Mouse (Mus musculus): ENCODE data around the gene Fgfr2. TPM values are rescaled to one million over a fixed set of nuclear protein-coding genes. Genes with fewer than 3 reads are reported as not detected.

Fgfr2 gene
- polyA plus RNA-seq, 1 experiment: 14.8 TPM

DNA sequence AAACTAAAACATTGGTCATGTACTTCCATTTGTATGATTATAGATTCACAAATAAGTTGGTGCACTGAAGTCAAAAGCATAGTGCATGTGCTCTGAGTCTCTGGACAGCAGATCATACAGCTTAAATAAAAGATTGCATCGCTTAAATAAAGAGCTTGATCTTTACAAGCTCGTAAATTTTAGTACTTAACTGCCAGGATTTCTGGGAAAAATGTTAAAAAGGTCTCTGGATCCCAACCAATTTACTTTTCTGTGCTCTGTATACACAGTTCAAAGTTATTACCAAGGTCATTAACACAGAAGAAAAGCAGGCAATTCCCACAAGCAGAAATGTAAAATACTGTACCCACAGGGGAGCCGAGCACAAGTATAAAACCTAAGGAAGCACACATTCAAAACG lies 292.2 kb downstream of the Fgfr2 start:
- 58% methylated on average over 4 of the region's 4 CpGs for WGBS
- H3K27ac ChIP-seq (ENCODE audit: insufficient read depth, low read depth, low read length): no peak overlapping the region
- no peak overlapping the region for H3K4me3 ChIP-seq (ENCODE audit: insufficient read depth, low read depth, low read length)
- TF ChIP-seq POLR2A (IDR thresholded peaks at IDR 0.05; ENCODE audit: low read depth, low read length) (no peak), CTCF (conservative IDR thresholded peaks at IDR 0.05; ENCODE audit: insufficient read depth, insufficient read length, low read depth, low read length) (no peak)
- H3K4me1 ChIP-seq (ENCODE audit: control insufficient read depth, insufficient read depth, low read length): no peaks in the 10 kb centered on the region
- H3K27me3 ChIP-seq (replicated peaks; ENCODE audit: control insufficient read depth, insufficient read depth, low read length): no peaks in the 10 kb centered on the region; the same call in 1 of the 2 replicates
- DNase-seq: no peak
- H3K36me3 ChIP-seq (ENCODE audit: control insufficient read depth, insufficient read depth, low read length): no peaks in the 10 kb centered on the region; the same call in 1 of the 2 replicates

DNA sequence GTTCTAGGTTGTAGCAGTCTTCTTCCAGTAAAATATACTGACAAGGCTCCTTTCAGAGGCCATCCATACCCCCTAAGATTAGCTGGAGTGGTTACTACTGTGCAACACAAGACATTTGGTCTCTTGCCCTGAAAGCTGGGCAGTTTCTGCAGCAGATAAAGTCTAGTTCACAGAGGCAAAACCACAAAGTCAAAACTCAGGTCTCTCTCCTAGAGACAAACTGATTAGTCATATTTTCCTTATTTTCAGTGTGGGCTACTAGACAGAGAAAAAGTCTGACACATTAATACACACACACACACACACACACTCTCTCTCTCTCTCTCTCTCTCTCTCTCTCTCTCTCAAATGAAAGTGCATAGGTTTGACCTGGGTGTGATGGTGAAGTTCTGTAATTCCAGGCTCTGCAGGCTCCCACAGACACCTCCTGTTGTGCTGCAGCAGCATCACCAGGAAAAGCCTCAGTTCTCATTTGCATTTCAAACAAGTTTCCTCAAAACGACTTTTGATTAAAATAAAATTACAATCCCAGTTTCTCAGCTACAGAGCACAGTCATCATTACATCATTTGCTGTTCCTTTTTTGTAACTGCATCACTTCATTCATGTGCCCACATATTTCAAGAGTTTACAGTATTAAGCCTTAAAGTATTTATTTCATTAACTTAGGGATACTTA lies 298.7 kb downstream of the Fgfr2 start:
- 12% methylated on average over 1 of the region's 1 CpGs for WGBS
- no peak for TF ChIP-seq POLR2A (IDR thresholded peaks at IDR 0.05; ENCODE audit: low read depth, low read length)
- TF ChIP-seq CTCF (conservative IDR thresholded peaks at IDR 0.05; ENCODE audit: insufficient read depth, insufficient read length, low read depth, low read length): no peak
- Histone ChIP-seq H3K36me3 (ENCODE audit: control insufficient read depth, insufficient read depth, low read length) (no peaks in the 10 kb centered on the region; the same call in 1 of the 2 replicates), H3K4me3 (ENCODE audit: insufficient read depth, low read depth, low read length) (no peak overlapping the region), H3K27me3 (replicated peaks; ENCODE audit: control insufficient read depth, insufficient read depth, low read length) (no peaks in the 10 kb centered on the region), H3K27ac (ENCODE audit: insufficient read depth, low read depth, low read length) (no peak overlapping the region), H3K4me1 (ENCODE audit: control insufficient read depth, insufficient read depth, low read length) (no peaks in the 10 kb centered on the region)
- DNase-seq: no peak

DNA sequence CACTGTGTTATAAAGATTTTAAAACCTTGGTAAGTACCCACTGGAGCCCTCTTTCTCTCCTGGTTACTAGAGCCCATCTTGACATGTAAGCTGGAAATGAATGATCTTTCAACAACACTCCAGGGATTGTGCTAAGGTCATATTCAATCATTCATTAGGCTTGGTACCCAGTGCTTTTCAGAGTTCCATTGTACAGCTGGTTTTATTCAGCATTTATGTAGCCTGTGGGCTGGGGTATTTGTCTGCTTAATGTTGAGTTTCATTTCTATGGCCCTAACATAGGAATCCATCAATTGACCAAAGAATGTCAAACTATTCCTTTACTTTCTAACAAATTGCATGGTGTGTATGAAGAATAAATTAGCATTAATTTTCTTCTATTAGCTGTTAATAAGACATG lies 299.3 kb downstream of the Fgfr2 start:
- no peak for DNase-seq
- Histone ChIP-seq H3K27ac (ENCODE audit: insufficient read depth, low read depth, low read length) (no peak overlapping the region), H3K4me1 (ENCODE audit: control insufficient read depth, insufficient read depth, low read length) (no peaks in the 10 kb centered on the region), H3K36me3 (ENCODE audit: control insufficient read depth, insufficient read depth, low read length) (no peaks in the 10 kb centered on the region; the same call in 1 of the 2 replicates), H3K27me3 (replicated peaks; ENCODE audit: control insufficient read depth, insufficient read depth, low read length) (no peaks in the 10 kb centered on the region), H3K4me3 (ENCODE audit: insufficient read depth, low read depth, low read length) (no peak overlapping the region)
- TF ChIP-seq POLR2A (IDR thresholded peaks at IDR 0.05; ENCODE audit: low read depth, low read length): no peak
- no peak for TF ChIP-seq CTCF (conservative IDR thresholded peaks at IDR 0.05; ENCODE audit: insufficient read depth, insufficient read length, low read depth, low read length)

DNA sequence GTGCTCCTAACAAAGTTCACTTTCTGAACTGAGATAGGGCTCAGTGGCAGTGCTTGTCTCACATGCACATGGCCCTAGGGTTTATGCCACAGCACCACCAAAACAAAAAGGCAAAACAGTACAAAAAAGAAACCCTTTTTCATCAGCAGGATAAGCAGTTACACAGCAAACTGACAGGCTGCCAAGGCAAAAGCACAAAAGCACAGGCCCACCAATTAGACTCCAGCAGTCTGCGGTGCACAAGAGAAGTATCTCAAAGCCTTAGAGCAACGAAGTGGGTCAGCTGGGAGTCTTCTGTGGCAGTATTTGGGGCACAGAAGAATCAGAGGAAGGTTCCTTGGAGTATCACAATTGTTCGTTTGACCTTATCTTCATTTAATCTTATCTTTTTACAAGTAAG lies 302.5 kb downstream of the Fgfr2 start:
- no peak for TF ChIP-seq CTCF (conservative IDR thresholded peaks at IDR 0.05; ENCODE audit: insufficient read depth, insufficient read length, low read depth, low read length)
- no peak for TF ChIP-seq POLR2A (IDR thresholded peaks at IDR 0.05; ENCODE audit: low read depth, low read length)
- Histone ChIP-seq H3K27ac (ENCODE audit: insufficient read depth, low read depth, low read length) (no peak overlapping the region), H3K4me1 (ENCODE audit: control insufficient read depth, insufficient read depth, low read length) (no peaks in the 10 kb centered on the region), H3K4me3 (ENCODE audit: insufficient read depth, low read depth, low read length) (no peak overlapping the region), H3K27me3 (replicated peaks; ENCODE audit: control insufficient read depth, insufficient read depth, low read length) (no peaks in the 10 kb centered on the region), H3K36me3 (ENCODE audit: control insufficient read depth, insufficient read depth, low read length) (no peaks in the 10 kb centered on the region; the same call in 1 of the 2 replicates)
- WGBS: 80% methylated on average over 3 of the region's 3 CpGs
- no peak for DNase-seq

DNA sequence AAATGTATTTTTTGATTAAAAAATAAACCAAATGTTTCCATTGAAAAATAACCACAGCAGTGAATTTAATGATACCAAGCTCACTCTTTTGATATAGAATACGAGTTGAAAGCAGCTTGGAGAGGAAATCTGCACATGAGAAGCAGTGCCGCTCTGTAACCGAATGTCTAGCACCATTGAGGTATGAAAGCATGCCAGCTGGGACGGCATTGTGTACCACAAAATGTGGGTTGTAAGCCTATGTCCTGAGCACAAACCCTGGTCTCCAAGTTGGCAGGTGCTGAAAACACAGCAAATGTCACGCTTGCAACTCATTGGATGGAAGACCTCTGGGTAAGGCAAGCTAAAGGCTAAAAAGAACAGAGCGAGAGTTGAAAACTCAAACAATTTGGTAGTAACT lies 306.1 kb downstream of the Fgfr2 start:
- TF ChIP-seq POLR2A (IDR thresholded peaks at IDR 0.05; ENCODE audit: low read depth, low read length) (no peak), CTCF (conservative IDR thresholded peaks at IDR 0.05; ENCODE audit: insufficient read depth, insufficient read length, low read depth, low read length) (no peak)
- Histone ChIP-seq H3K27ac (ENCODE audit: insufficient read depth, low read depth, low read length) (no peak overlapping the region), H3K27me3 (replicated peaks; ENCODE audit: control insufficient read depth, insufficient read depth, low read length) (no peaks in the 10 kb centered on the region), H3K4me1 (ENCODE audit: control insufficient read depth, insufficient read depth, low read length) (peaks cover 3% of the 10 kb centered on the region; the same call in 1 of the 2 replicates), H3K4me3 (ENCODE audit: insufficient read depth, low read depth, low read length) (no peak overlapping the region), H3K36me3 (ENCODE audit: control insufficient read depth, insufficient read depth, low read length) (no peaks in the 10 kb centered on the region)
- DNase-seq: no peak
- WGBS: 98% methylated on average over 6 of the region's 6 CpGs

DNA sequence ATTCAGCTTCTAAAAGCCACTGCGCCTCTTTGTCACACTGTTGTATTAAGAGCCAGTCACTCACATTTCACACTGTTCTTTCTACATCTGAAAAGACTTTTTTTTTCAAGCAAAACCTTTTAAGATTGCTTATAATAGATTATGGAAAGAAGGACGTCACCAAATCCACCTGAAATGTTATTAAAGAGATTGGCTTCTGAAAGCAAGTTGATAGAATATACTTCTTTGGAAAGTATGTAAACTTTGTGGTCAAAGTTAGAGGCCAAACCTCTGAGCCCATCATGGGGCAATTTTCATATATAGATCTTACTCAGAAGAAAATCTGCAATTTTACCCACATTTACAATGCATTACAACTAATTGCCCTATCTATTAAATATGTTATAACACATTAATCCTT lies 306.6 kb downstream of the Fgfr2 start:
- Histone ChIP-seq H3K27ac (ENCODE audit: insufficient read depth, low read depth, low read length) (no peak overlapping the region), H3K4me3 (ENCODE audit: insufficient read depth, low read depth, low read length) (no peak overlapping the region), H3K4me1 (ENCODE audit: control insufficient read depth, insufficient read depth, low read length) (peaks cover 3% of the 10 kb centered on the region; the same call in 1 of the 2 replicates), H3K36me3 (ENCODE audit: control insufficient read depth, insufficient read depth, low read length) (no peaks in the 10 kb centered on the region), H3K27me3 (replicated peaks; ENCODE audit: control insufficient read depth, insufficient read depth, low read length) (no peaks in the 10 kb centered on the region)
- no peak for DNase-seq
- WGBS: 97% methylated on average over 2 of the region's 2 CpGs
- no peak for TF ChIP-seq POLR2A (IDR thresholded peaks at IDR 0.05; ENCODE audit: low read depth, low read length)
- no peak for TF ChIP-seq CTCF (conservative IDR thresholded peaks at IDR 0.05; ENCODE audit: insufficient read depth, insufficient read length, low read depth, low read length)

DNA sequence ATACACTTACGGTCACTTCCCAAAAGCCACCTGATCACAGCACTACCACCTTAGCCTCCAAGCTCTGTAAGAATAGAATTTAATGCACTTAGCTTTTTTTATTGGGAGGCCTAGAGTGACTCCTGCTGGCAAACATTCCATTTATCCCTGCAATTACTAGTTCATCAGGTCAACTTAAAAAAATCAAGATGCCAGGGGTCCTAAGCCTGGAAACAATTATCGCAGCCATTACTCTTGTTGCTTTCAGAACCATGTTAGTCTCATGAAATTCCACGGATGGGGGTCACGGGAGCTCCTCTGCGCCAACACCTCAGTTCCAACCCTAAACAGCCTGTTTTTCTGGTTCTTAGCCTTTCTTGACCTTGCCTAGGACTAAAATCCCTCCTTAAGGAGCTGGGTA lies 308.1 kb downstream of the Fgfr2 start:
- no peak overlapping the region for H3K4me3 ChIP-seq (ENCODE audit: insufficient read depth, low read depth, low read length)
- DNase-seq: no peak
- H3K27ac ChIP-seq (ENCODE audit: insufficient read depth, low read depth, low read length): no peak overlapping the region
- no peak for TF ChIP-seq POLR2A (IDR thresholded peaks at IDR 0.05; ENCODE audit: low read depth, low read length)
- no peak for TF ChIP-seq CTCF (conservative IDR thresholded peaks at IDR 0.05; ENCODE audit: insufficient read depth, insufficient read length, low read depth, low read length)
- 77% methylated on average over 5 of the region's 5 CpGs for WGBS
- peaks cover 3% of the 10 kb centered on the region; the same call in 1 of the 2 replicates for H3K4me1 ChIP-seq (ENCODE audit: control insufficient read depth, insufficient read depth, low read length)
- no peaks in the 10 kb centered on the region for H3K27me3 ChIP-seq (replicated peaks; ENCODE audit: control insufficient read depth, insufficient read depth, low read length)
- no peaks in the 10 kb centered on the region for H3K36me3 ChIP-seq (ENCODE audit: control insufficient read depth, insufficient read depth, low read length)

Measured in kidney, adult 2 months (tissue).